Mouse (Mus musculus) liver, embryonic 16.5 days (tissue): ENCODE results near the gene Pparg. TPM values are rescaled to one million over a fixed set of nuclear protein-coding genes. Genes with fewer than 3 reads are reported as not detected.

Source experiments
- ATAC-seq: fragments of 200-750 bp; cut with Nextera tagmentation; 2 replicates; pipeline ENCODE4 v1.8.0; 2017; ENCODE audit warnings: low read depth, mild to moderate bottlenecking, moderate number of reproducible peaks, moderate library complexity
- H3K27ac ChIP-seq: fragments of 300-500 bp; sonication (generic); 2 replicates; pipeline ENCODE4 v1.5.1; 2014; ENCODE audit warnings: mild to moderate bottlenecking, low read length
- H3K27me3 ChIP-seq: fragments of 300-500 bp; sonication (generic); 2 replicates; pipeline ENCODE4 v1.6.1; 2014; ENCODE audit warnings: low read depth, low read length, mixed read lengths; ENCODE audit not compliant: control insufficient read depth, insufficient read depth
- H3K36me3 ChIP-seq: fragments of 300-500 bp; sonication (generic); 2 replicates; pipeline ENCODE4 v1.6.1; 2014; ENCODE audit warnings: mild to moderate bottlenecking; ENCODE audit not compliant: control insufficient read depth, insufficient read depth
- H3K4me1 ChIP-seq: fragments of 300-500 bp; sonication (generic); 2 replicates; pipeline ENCODE4 v1.6.1; 2014; ENCODE audit warnings: low read depth, low read length, mixed read lengths; ENCODE audit not compliant: control insufficient read depth
- H3K4me2 ChIP-seq: fragments of 300-500 bp; sonication (generic); 2 replicates; pipeline ENCODE4 v1.6.1; 2014; ENCODE audit warnings: low read depth, low read length, mixed read lengths
- H3K4me3 ChIP-seq: fragments of 300-500 bp; sonication (generic); 2 replicates; pipeline ENCODE4 v1.5.1; 2014; ENCODE audit warnings: low read depth, mild to moderate bottlenecking, low read length
- H3K9ac ChIP-seq: fragments of 300-500 bp; sonication (generic); 2 replicates; pipeline ENCODE4 v1.6.1; 2014; ENCODE audit warnings: low read depth, low read length
- H3K9me3 ChIP-seq: fragments of 300-500 bp; sonication (generic); replicated peaks from 2 replicates; pipeline ENCODE4 v1.6.1; 2016; ENCODE audit warnings: low read length; ENCODE audit not compliant: control insufficient read depth
- WGBS: fragments of 180-500 bp; shearing (Covaris S2); extraction: QIAGEN DNeasy Blood & Tissue Kit; methylation state at CpG from one replicate; pipeline ENCODE4 v1.1.7; 2014; ENCODE audit not compliant: insufficient replicate concordance; 5-methylcytosine and 5-hydroxymethylcytosine counted together
- polyA plus RNA-seq: library from polyadenylated mRNA; unstranded; fragments of >200 nt; fragmentation: Nextera tagmentation; extraction: Ambion mirVana; gene quantifications from 2 replicates; pipeline ENCODE4 v1.2.1, GENCODE M21; 2015

Pparg gene
- polyA plus RNA-seq, 1 experiment from 2014 or later = 1.7 TPM

GRCm38 (mm10) chr6:115321883-115322351 lies 38.8 kb upstream of the Pparg start:
- ATAC-seq = no peak
- H3K4me3 ChIP-seq = no peak overlapping the region
- no peak overlapping the region for H3K4me2 ChIP-seq
- no peaks in the 10 kb centered on the region for H3K27me3 ChIP-seq
- no peaks in the 10 kb centered on the region for H3K4me1 ChIP-seq
- no peaks in the 10 kb centered on the region for H3K9me3 ChIP-seq
- H3K36me3 ChIP-seq = no peaks in the 10 kb centered on the region
- no peak overlapping the region for H3K9ac ChIP-seq
- WGBS = 50% methylated on average over 6 of the region's 6 CpGs
- H3K27ac ChIP-seq = no peak overlapping the region

GRCm38 (mm10) chr6:115322956-115323355 lies 37.8 kb upstream of the Pparg start:
- H3K27me3 ChIP-seq = no peaks in the 10 kb centered on the region
- H3K27ac ChIP-seq = no peak overlapping the region
- no peak overlapping the region for H3K9ac ChIP-seq
- 79% methylated on average over 5 of the region's 5 CpGs for WGBS
- no peaks in the 10 kb centered on the region for H3K9me3 ChIP-seq
- no peak for ATAC-seq
- no peaks in the 10 kb centered on the region for H3K36me3 ChIP-seq
- no peak overlapping the region for H3K4me2 ChIP-seq
- no peaks in the 10 kb centered on the region for H3K4me1 ChIP-seq
- H3K4me3 ChIP-seq = no peak overlapping the region

GRCm38 (mm10) chr6:115330964-115331363 lies 29.8 kb upstream of the Pparg start:
- H3K4me2 ChIP-seq = no peak overlapping the region
- no peaks in the 10 kb centered on the region for H3K27me3 ChIP-seq
- no peak for ATAC-seq
- H3K36me3 ChIP-seq = no peaks in the 10 kb centered on the region
- no peak overlapping the region for H3K27ac ChIP-seq
- H3K4me1 ChIP-seq = no peaks in the 10 kb centered on the region
- H3K9me3 ChIP-seq = no peaks in the 10 kb centered on the region
- no peak overlapping the region for H3K9ac ChIP-seq
- H3K4me3 ChIP-seq = no peak overlapping the region

- no peak for ATAC-seq
- no peaks in the 10 kb centered on the region for H3K9me3 ChIP-seq
- no peak overlapping the region for H3K9ac ChIP-seq
- no peaks in the 10 kb centered on the region for H3K36me3 ChIP-seq
- WGBS = 38% methylated on average over 2 of the region's 2 CpGs
- H3K4me3 ChIP-seq = no peak overlapping the region
- H3K27ac ChIP-seq = no peak overlapping the region
- H3K27me3 ChIP-seq = no peaks in the 10 kb centered on the region
- no peak overlapping the region for H3K4me2 ChIP-seq
- no peaks in the 10 kb centered on the region for H3K4me1 ChIP-seq
These were observed 27.6 kb upstream of the Pparg start for GRCm38 (mm10) chr6:115333099-115333694.

GRCm38 (mm10) chr6:115335536-115335935 lies 25.2 kb upstream of the Pparg start:
- Histone ChIP-seq H3K9ac (no peak overlapping the region), H3K4me1 (no peaks in the 10 kb centered on the region), H3K27me3 (no peaks in the 10 kb centered on the region), H3K4me3 (no peak overlapping the region), H3K27ac (no peak overlapping the region), H3K4me2 (no peak overlapping the region), H3K36me3 (no peaks in the 10 kb centered on the region), H3K9me3 (no peaks in the 10 kb centered on the region)
- WGBS = 55% methylated on average over 6 of the region's 6 CpGs
- ATAC-seq = no peak

- H3K4me3 ChIP-seq = no peak overlapping the region
- no peaks in the 10 kb centered on the region for H3K9me3 ChIP-seq
- H3K4me1 ChIP-seq = no peaks in the 10 kb centered on the region; the same call in 1 of the 2 replicates
- no peaks in the 10 kb centered on the region for H3K36me3 ChIP-seq
- H3K27me3 ChIP-seq = no peaks in the 10 kb centered on the region
- H3K4me2 ChIP-seq = no peak overlapping the region
- no peak for ATAC-seq
- H3K9ac ChIP-seq = no peak overlapping the region
- 50% methylated on average over 2 of the region's 2 CpGs for WGBS
- H3K27ac ChIP-seq = no peak overlapping the region
These were observed 20.7 kb upstream of the Pparg start for GRCm38 (mm10) chr6:115340084-115340483.

- WGBS = 59% methylated on average over 4 of the region's 4 CpGs
- no peak overlapping the region for H3K27ac ChIP-seq
- no peaks in the 10 kb centered on the region for H3K27me3 ChIP-seq
- no peaks in the 10 kb centered on the region for H3K36me3 ChIP-seq
- no peaks in the 10 kb centered on the region for H3K9me3 ChIP-seq
- no peak overlapping the region for H3K4me3 ChIP-seq
- no peaks in the 10 kb centered on the region; the same call in 1 of the 2 replicates for H3K4me1 ChIP-seq
- ATAC-seq = no peak
- H3K9ac ChIP-seq = no peak overlapping the region
- H3K4me2 ChIP-seq = no peak overlapping the region
These were observed 17.7 kb upstream of the Pparg start for GRCm38 (mm10) chr6:115343096-115343495.

GRCm38 (mm10) chr6:115343570-115343969 lies 17.2 kb upstream of the Pparg start:
- WGBS = 24% methylated on average over 5 of the region's 5 CpGs
- no peak overlapping the region for H3K4me2 ChIP-seq
- no peak overlapping the region for H3K4me3 ChIP-seq

GRCm38 (mm10) chr6:115344101-115344500 lies 16.6 kb upstream of the Pparg start:
- no peak overlapping the region; the same call in 1 of the 2 replicates for H3K27ac ChIP-seq
- H3K9ac ChIP-seq = no peak overlapping the region
- WGBS = 38% methylated on average over 10 of the region's 10 CpGs
- H3K36me3 ChIP-seq = no peaks in the 10 kb centered on the region
- no peaks in the 10 kb centered on the region for H3K9me3 ChIP-seq
- no peak overlapping the region for H3K4me3 ChIP-seq
- H3K27me3 ChIP-seq = no peaks in the 10 kb centered on the region
- H3K4me1 ChIP-seq = no peaks in the 10 kb centered on the region; the same call in 1 of the 2 replicates
- peak overlapping the region; percentile 13; the same call in 1 of the 2 replicates for H3K4me2 ChIP-seq
- no peak for ATAC-seq

More at GRCm38 (mm10) chr6:115343570-115343969, 17.2 kb upstream of the Pparg start:
- Histone ChIP-seq H3K27ac (no peak overlapping the region), H3K27me3 (no peaks in the 10 kb centered on the region), H3K9ac (no peak overlapping the region), H3K9me3 (no peaks in the 10 kb centered on the region), H3K4me1 (no peaks in the 10 kb centered on the region; the same call in 1 of the 2 replicates), H3K36me3 (no peaks in the 10 kb centered on the region)
- ATAC-seq = no peak
